Mouse (Mus musculus) heart, adult 2 months (tissue): Measurements from ENCODE around the gene Hcrtr2.

Source experiments
- CTCF ChIP-seq: fragments of 200-600 bp; IDR thresholded peaks from 2 replicates; pipeline ENCODE4 v1.8.1; 2022; ENCODE audit warnings: antibody characterized with exemption, mild to moderate bottlenecking, moderate library complexity
- EP300 ChIP-seq: fragments of 200-500 bp; IDR thresholded peaks from 2 replicates; pipeline ENCODE4 v1.6.1; 2011; ENCODE audit warnings: low read depth, low read length, control low read depth; ENCODE audit not compliant: insufficient read depth
- POLR2A ChIP-seq: fragments of 200-500 bp; IDR thresholded peaks from 2 replicates; pipeline ENCODE4 v1.6.1; 2011; ENCODE audit warnings: mild to moderate bottlenecking, low read depth, low read length, control low read depth; ENCODE audit not compliant: insufficient read depth

DNA sequence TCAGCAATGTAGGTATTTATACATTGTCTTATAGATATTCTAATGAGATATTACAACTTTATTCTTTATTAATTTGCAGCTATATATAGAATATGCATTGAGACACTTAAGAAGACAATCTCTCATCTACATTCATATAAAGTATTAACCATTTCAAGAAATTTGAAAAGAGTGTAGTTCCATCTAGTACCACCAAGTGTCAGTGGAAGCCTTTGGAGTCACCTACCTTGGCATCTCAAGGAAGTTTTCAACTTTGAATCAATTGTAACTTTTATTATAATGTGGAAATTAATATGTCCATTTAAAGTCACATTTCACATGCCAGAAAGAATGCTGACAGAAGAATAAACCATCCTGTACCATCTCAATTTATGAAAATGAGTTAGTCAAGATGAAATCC is 52.8 kb downstream of the Hcrtr2 start:
- TF ChIP-seq CTCF (peak; percentile 20; the same call in 1 of the 2 replicates), POLR2A (no peak), EP300 (no peak)
